Mouse (Mus musculus) urinary bladder, postnatal 25 days (tissue): ENCODE results near the gene Prkar2b.

ENCODE experiments used
- DNase-seq: peaks from one replicate; pipeline ENCODE4 v3.0.0; 2022; ENCODE audit warnings: low spot score

The Prkar2b gene

GRCm38 (mm10) chr12:32061090-32061930 lies at the start of gene Prkar2b:
Gene Prkar2b (minus strand): TSS chr12:32061296.
- DNase-seq: peak; percentile 90

GRCm38 (mm10) chr12:32109201-32109600 lies 48.1 kb upstream of the Prkar2b start:
- no peak for DNase-seq

DNA sequence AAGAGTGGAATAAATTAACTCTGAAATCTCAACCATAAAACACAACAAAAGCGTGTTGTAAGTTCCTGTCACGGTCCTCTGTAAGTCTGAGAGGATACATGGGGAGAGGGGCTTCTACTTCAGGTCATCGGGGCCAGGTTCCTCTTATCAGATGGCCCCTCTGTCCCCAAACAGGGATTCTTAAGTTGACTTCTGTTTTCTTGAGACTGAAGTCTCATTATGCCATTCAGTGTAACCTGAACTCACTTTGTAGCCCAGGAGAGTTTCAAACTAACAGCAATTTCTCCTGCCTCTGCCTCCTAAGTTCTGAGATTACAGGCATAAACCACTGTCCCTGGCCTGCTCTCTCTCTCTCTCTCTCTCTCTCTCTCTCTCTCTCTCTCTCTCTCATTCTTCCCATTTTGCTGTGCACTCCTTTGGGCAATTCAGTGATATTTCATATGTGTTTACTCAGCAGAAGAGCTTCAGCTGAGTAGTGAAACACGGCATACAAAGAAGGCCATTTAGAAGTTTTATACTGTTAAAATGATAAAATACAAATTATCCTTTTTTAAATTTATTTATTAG lies 43.9 kb upstream of the Prkar2b start:
- DNase-seq: no peak

DNA sequence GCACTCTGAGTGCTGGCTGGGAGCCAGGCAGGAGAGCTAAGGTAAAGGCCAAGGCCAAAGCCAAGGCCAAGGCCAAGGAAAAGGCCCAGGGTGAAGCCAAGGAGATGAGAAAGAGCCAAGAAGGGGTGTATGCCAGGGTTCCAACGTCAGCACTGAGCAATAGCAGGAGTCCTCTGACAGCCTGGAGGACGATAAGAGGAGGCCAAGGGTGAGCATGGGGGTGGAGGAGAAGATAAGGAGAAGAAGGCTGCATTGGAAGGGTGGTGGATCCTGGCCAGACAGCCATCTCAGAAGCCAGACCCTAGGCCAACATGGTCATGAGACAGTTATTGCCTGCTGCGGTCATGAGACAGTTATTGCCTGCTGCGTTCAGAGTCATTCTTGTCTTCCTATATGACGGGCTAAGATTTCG lies 43.4 kb upstream of the Prkar2b start:
- peak; percentile 13 for DNase-seq

DNA sequence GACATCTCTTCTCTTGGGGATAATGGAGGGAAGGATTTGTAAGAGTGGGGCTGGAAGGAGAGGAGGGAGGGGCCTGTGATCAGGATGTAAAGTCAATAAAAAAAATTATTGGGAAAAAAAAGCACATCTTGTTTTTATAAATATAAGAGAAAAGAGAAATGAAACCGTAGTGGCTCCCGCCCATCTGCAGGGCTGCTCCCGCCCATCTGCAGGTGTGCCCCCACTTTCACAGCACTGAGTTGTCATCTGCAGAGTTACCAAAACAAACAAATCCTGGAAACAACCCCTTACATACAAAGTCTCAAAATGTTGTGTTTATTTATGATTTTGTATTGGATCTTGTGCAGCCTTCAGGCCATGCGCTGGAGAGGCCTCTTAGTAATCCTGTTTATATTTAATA lies 40.2 kb upstream of the Prkar2b start:
- DNase-seq: no peak

DNA sequence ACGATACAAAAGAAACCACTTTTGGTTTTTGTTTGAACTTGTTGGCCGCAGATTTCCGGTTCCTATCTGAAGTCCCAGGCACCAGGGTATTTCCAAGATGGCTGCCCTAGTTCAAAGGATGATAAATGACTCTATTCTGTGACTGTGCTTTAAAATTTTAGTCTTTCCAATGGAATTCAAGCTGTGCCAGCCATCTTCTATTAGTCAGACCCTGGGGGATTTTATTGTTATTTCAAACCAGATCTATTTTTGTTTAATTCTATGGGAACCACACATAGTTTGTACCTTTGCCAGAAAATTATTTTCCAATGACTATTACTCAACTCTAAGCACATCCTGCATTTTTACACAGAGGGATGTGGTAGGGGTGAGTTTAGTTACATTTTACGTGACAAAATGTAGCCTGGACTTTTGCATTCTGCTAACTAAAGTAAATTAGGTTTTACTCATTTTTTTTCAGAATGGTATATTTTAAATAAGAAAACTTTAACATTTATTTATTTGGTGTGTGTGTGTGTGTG lies 38.6 kb upstream of the Prkar2b start:
- DNase-seq: no peak

GRCm38 (mm10) chr12:32098596-32098995 lies 37.5 kb upstream of the Prkar2b start:
- no peak for DNase-seq

DNA sequence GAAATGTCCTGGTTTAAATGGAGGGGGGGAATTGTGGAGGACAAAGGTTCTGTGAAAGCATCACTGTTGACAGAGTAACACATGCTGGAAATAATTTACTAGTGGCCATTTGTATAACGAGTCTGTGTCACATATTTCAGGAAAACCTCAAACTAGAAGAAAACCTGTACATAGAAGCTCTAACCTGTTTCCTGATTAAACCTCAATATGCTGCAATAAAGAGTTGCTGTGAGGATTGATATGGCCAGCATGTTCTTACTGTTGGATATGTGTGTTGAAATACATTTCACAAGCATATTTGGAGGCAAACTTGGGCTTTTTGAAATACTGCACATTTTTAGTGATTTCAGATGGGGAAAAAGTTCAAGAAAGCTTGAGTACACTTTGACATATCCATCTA lies 36.0 kb upstream of the Prkar2b start:
- no peak for DNase-seq

- no peak for DNase-seq
These were observed 34.1 kb upstream of the Prkar2b start for GRCm38 (mm10) chr12:32095164-32095563.

- DNase-seq: no peak
These were observed 31.4 kb upstream of the Prkar2b start for GRCm38 (mm10) chr12:32092452-32092851.

- DNase-seq: no peak
These were observed 27.5 kb upstream of the Prkar2b start for GRCm38 (mm10) chr12:32088566-32088965.

DNA sequence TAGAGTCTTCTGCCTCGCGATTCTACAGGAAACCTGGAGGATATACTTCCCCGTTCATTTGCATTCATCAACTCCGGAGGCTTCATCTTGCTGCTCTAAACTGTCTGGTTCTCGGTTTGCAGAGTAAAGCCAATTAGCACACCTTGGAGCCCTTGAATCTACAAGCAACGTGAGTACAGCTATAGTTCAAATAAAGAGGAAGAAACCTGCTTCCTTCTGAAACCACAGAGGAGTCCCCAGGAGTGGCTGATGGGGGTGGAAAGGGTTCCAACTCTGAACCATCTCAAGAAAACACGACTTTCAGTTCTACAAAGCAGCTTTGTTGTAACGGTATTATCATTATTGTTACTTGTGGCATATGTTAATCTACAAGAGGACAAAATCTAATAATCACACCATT lies 26.2 kb upstream of the Prkar2b start:
- no peak for DNase-seq

DNA sequence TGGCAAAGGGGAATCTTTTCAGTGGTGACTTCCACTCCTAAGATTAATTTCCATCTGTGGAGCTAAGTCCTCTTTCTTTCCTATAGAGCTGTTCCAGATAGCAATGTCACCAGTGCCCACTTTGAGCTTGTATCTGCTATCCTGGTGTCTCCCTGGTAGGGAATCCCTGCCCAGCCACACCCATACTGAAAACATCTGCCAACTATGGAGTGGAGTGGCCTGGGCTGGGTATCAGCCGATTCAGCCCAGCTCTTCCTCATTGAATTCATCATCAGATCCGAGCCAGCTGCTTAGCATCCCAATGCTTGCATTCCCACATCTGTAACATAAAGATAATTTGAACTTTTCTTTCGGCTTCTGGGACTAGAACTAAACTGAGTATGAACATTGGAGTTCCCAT lies 25.8 kb upstream of the Prkar2b start:
- no peak for DNase-seq

DNA sequence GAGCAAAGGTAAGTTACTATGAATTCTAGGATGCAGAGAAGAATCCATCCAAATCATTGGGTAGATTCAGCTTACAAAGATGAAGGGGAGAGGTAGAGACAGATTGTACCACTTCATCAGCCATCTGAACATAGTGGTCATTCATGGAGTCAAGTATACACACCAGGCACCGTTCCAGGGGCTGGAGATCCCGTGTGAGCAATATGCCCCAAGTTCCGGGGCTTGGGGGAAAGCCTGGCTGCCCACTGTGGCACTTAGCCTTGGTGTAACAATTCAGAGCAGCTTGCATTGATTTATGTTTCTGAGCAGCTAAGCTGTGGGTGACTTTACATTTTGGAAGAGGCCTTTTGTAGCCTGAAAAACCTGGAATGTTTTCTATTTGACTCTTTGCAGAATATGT lies 24.8 kb upstream of the Prkar2b start:
- no peak for DNase-seq

DNA sequence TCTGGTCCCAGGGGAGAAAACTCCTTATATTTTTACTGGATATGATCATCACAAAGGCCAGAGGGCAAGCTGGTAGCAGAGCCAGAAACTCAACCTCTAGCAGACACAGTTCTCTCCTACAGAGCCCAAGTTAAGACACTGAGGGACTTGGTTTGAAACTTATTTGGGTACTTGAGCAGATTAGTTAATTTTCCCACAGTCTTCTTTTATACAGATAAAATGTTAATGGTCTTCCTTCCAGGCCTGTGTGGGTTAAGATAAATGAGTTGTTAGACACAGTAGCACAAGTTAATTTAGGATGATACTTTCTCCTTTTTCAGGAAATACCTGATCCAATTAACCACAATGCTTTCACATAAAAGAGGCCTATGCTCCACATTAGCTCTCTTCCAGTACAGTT lies 24.1 kb upstream of the Prkar2b start:
- no peak for DNase-seq

DNA sequence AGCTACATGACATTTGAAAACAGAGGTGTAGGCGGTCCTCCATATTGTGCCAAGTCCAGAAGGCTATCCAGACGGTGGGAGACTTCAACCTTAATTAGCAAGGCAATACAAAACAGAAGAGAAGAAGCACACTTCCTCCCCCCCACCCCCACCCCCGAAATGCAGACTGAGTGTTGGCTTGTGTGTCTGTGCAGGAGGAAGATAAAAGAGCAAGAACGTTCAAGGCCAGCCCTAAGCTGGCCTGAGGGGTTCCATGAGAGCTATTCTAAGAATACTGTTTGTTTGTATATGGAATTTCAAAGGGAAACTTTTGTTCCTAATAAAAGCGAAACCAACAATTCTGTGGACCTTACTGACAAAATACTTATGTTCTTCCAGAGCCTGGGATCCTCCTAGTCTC lies 23.5 kb upstream of the Prkar2b start:
- DNase-seq: no peak

GRCm38 (mm10) chr12:32080692-32081091 lies 19.6 kb upstream of the Prkar2b start:
- DNase-seq: no peak

- no peak for DNase-seq
These were observed 16.3 kb upstream of the Prkar2b start for GRCm38 (mm10) chr12:32077403-32077802.

DNA sequence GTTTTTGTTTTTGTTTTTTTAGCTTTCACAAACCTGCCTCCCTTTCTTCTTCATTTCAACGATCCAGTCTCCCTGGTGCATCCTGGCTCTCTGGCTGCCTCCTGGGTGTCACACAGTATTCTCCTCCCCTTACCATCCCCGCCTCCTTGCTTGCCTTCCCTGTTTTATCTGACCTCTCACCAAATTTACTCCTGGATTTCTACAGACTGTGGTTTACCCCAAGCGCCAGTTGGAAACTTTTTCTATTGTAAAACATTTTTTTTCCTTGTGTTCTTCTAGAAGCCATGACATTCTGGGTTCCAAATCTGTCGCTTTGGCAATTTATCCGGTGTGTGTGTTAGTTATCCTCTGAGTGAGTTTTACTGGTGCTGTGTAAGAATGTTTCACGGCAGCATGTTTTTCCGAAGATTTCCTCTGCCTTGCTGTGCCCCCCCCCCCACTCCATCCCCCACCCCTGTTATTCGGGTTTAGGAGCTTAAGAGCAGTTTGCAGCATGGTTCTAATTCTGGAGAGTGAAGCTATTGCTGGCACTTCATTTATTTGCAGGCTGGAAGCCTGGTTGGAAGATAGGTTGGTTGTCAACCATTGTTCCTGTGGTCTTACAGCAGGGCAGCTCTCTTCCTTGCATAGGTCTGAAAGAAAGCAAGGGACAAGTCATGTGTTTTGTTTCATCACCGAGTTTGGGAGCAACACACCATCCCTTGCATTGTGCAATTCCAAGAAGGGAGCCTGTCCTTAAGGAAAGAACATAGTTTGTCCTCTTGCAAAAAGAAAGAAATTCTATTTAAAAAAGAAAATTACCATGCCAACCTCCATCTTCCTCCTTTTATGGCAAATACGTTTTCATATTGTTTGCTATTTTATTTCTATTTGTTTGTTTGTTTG lies 15.0 kb upstream of the Prkar2b start:
- DNase-seq: no peak

GRCm38 (mm10) chr12:32074271-32074670 lies 13.2 kb upstream of the Prkar2b start:
- DNase-seq: no peak

DNA sequence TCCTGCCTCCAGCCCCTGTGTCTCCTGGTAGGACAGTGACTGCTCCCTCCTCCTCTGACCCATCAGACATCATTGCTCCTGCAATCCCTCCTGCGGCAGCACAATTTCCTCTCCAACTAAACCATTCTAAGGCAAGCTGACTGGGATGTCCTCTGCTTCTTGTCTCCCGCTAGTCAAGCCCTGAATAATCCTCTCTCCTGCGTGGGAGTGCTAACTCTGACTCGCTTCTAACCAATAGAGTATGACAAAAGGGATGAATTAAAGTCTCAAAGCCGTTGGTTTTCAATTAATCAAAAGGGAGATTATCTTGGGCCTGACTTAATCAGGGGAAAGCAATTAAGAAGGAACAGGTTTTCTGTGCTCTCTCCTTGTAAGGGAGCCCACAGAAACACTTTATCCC lies 4.9 kb upstream of the Prkar2b start:
- DNase-seq: no peak

GRCm38 (mm10) chr12:32060247-32061089 lies 628 bp downstream of the Prkar2b start:
- no peak for DNase-seq
